Mouse (Mus musculus) heart, adult 2 months (tissue): ENCODE measurements around the gene Ankdd1a. TPM values are rescaled to one million over a fixed set of nuclear protein-coding genes. Genes with fewer than 3 reads are reported as not detected.

Experiments
- DNase-seq, 2 experiments: peaks; one replicate each; pipeline ENCODE4 v3.0.0; 2021
- H3K27ac ChIP-seq: fragments of 200-600 bp; 2 replicates; pipeline ENCODE4 v1.8.1; 2022
- H3K27me3 ChIP-seq: fragments of 200-500 bp; 2 replicates; pipeline ENCODE4 v1.6.1; 2012; ENCODE audit warnings: mild to moderate bottlenecking, low read length, inconsistent platforms, mixed read lengths; ENCODE audit not compliant: control insufficient read depth, insufficient read depth
- H3K36me3 ChIP-seq: fragments of 200-500 bp; 2 replicates; pipeline ENCODE4 v1.6.1; 2012; ENCODE audit warnings: low read length, inconsistent platforms; ENCODE audit not compliant: control insufficient read depth, insufficient read depth
- H3K4me1 ChIP-seq: fragments of 200-500 bp; 2 replicates; pipeline ENCODE4 v1.6.1; 2011; ENCODE audit warnings: low read length; ENCODE audit not compliant: control insufficient read depth, insufficient read depth
- H3K4me3 ChIP-seq: fragments of 200-600 bp; 2 replicates; pipeline ENCODE4 v1.8.1; 2022
- H3K79me2 ChIP-seq: fragments of 200-500 bp; replicated peaks from 2 replicates; pipeline ENCODE4 v1.6.1; 2012; ENCODE audit warnings: mild to moderate bottlenecking, inconsistent platforms, low read length, moderate library complexity, mixed read lengths; ENCODE audit not compliant: control insufficient read depth, insufficient read depth
- H3K9ac ChIP-seq: fragments of 200-500 bp; 2 replicates; pipeline ENCODE4 v1.6.1; 2012; ENCODE audit warnings: low read depth, mild to moderate bottlenecking, control low read depth, inconsistent platforms, low read length, mixed read lengths
- CTCF ChIP-seq: fragments of 200-600 bp; IDR thresholded peaks from 2 replicates; pipeline ENCODE4 v1.8.1; 2022; ENCODE audit warnings: antibody characterized with exemption, mild to moderate bottlenecking, moderate library complexity
- EP300 ChIP-seq: fragments of 200-500 bp; IDR thresholded peaks from 2 replicates; pipeline ENCODE4 v1.6.1; 2011; ENCODE audit warnings: low read depth, low read length, control low read depth; ENCODE audit not compliant: insufficient read depth
- POLR2A ChIP-seq: fragments of 200-500 bp; IDR thresholded peaks from 2 replicates; pipeline ENCODE4 v1.6.1; 2011; ENCODE audit warnings: mild to moderate bottlenecking, low read depth, low read length, control low read depth; ENCODE audit not compliant: insufficient read depth
- WGBS: fragments of 180-500 bp; shearing (Covaris S2); methylation state at CpG from one replicate; pipeline ENCODE4 v1.1.7; 2018; 5-methylcytosine and 5-hydroxymethylcytosine counted together
- intact Hi-C: fragments of 180-260 bp; cut with DNase I; formaldehyde crosslinking; loops from one replicate; pipeline ENCODE4 v1.15.1; 2025
- polyA plus RNA-seq: library from polyadenylated mRNA; depleted of rRNA; stranded (reverse); fragments of >200 nt; gene quantifications from 2 replicates; pipeline ENCODE4 v1.2.3, GENCODE M21; 2012
- total RNA-seq, 2 experiments: library from RNA; stranded (reverse); gene quantifications; 2 replicates each; pipeline ENCODE4 v1.2.3; 2021

Gene Ankdd1a
- total and polyA plus RNA-seq, 3 experiments = not detected

DNA sequence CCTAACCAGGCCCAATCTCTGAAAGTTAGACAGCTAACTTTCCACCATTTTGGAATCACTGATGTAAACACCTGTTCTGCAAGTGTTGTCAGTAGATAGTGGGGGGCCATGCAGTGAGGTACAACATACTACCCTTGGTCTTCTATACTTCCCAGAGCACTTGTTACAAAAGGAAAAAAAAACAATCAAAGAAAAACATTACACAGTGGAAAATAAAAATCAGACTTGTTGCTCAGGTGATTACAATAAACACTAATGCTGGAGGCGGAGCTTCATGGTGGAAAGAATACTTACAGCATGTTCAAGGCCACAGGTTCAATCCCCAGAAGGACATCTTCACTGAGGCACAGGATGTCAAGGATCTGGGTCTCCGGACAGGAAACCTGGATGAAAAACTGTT lies 32.7 kb upstream of the Ankdd1a start:
- H3K79me2 ChIP-seq = no peaks in the 10 kb centered on the region
- H3K4me1 ChIP-seq = peaks cover 28% of the 10 kb centered on the region
- H3K36me3 ChIP-seq = no peaks in the 10 kb centered on the region; the same call in 1 of the 2 replicates
- H3K4me3 ChIP-seq = no peak overlapping the region
- H3K27me3 ChIP-seq = no peaks in the 10 kb centered on the region
- no peak overlapping the region for H3K9ac ChIP-seq
- DNase-seq = no peak
- intact Hi-C loops = no loop called here
- 91% methylated on average over 2 of the region's 2 CpGs for WGBS
- TF ChIP-seq POLR2A = no peak
- TF ChIP-seq EP300 = no peak
- no peak for TF ChIP-seq CTCF
- peak overlapping the region; percentile 15 for H3K27ac ChIP-seq

DNA sequence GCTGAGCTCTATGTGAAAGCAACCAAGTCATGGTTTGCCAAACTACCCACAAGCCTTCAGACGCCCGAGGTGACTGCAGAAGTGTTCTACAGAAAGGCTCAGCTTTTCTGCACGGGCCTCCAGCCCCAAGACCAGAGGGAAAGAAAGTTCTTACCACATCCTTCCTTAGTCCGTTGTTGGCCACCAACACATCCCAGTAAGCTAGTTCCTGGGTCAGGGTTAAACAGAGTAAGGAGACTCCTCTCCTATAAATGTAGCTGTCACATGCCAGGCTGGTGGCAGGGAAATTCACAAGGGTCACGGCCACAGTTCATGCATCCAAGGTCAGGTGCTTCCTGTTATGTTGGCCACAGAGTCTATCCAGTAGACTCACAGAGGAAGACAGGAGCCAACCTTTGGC lies 32.1 kb upstream of the Ankdd1a start:
- 56% methylated on average over 5 of the region's 5 CpGs for WGBS
- H3K4me1 ChIP-seq = peaks cover 28% of the 10 kb centered on the region

DNA sequence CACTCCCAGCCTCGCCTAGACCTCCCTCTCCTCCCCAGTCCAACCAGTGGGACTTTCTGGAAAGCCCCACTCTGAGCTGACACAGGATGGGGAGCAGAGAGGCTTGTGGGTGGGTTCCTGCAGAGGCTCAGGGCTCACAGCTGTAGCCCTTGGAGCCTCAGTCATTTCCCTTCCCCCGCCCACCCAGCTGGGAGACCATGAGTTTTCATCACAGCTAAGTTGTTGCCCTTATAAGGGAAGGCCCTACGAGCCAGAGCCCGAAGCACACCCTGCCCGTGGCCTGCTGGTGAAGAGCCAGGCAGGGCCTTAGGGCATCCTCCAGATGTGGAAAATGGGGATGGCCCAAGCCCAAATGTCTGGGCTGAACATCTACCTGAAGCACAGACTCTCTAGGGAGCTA lies 31.0 kb upstream of the Ankdd1a start:
- DNase-seq = peak; percentile 80 to 89
- intact Hi-C loops = loop anchor here (2.0 kb wide), 1 partner anchor 28 kb away; no protein-coding TSS in a partner anchor
- Histone ChIP-seq H3K27me3 (no peaks in the 10 kb centered on the region), H3K79me2 (no peaks in the 10 kb centered on the region), H3K27ac (peak overlapping the region; percentile 95), H3K4me1 (peaks cover 38% of the 10 kb centered on the region), H3K36me3 (no peaks in the 10 kb centered on the region; the same call in 1 of the 2 replicates), H3K4me3 (no peak overlapping the region), H3K9ac (peak overlapping the region; percentile 41)
- TF ChIP-seq CTCF (no peak), EP300 (0 out of 2 replicates have a peak, but pooled peaks have one; percentile 59), POLR2A (peak; percentile 36; the same call in 1 of the 2 replicates)
- 25% methylated on average over 5 of the region's 5 CpGs for WGBS

More for the DNA sequence above, 32.1 kb upstream of the Ankdd1a start:
- H3K4me3 ChIP-seq = no peak overlapping the region
- no peaks in the 10 kb centered on the region for H3K79me2 ChIP-seq
- H3K27ac ChIP-seq = peak overlapping the region; percentile 95
- peak in 1 of 2 experiments; percentile 55 for DNase-seq
- no peak for TF ChIP-seq POLR2A
- no peak for TF ChIP-seq CTCF
- TF ChIP-seq EP300 = no peak
- no peak overlapping the region for H3K9ac ChIP-seq
- intact Hi-C loops = no loop called here
- H3K27me3 ChIP-seq = no peaks in the 10 kb centered on the region
- H3K36me3 ChIP-seq = no peaks in the 10 kb centered on the region; the same call in 1 of the 2 replicates

DNA sequence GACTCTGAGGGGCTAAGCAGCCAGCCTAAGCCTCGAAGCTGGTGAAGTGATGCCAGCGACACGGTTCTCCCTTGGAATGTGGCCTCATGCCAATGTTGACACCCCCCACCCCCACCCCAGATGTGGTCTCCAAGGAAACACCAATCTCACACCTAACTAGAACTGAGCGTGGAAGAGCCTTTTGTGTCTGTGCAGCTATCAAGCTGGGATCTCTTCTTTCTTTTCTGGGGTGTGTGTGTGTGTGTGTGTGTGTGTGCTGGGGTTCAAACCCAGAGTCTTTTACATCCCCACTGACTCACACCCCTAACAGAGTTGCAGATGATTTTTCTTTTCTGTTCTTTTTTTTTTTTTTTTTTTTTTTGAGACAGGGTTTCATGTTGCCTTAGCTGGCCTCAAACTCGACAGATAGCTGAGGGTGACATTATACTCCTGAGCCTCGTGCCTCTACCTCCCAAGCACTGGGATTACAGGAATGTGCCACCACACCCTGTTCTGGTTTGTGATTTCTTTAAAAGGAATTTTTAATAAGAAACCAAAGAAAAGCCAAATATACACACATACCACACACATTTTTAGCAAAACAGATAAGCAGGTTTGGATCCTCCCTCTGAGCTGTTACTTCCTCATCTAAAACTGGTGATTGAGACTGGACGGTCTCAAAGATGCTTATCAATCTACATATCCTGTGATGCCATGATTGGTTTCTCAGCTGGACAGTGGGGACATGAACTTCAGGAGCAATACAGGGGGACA lies 30.3 kb upstream of the Ankdd1a start:
- intact Hi-C loops = loop anchor here (2.0 kb wide), 1 partner anchor 29 kb away; no protein-coding TSS in a partner anchor
- no peaks in the 10 kb centered on the region for H3K79me2 ChIP-seq
- peak overlapping the region; percentile 41 for H3K9ac ChIP-seq
- peaks cover 44% of the 10 kb centered on the region for H3K4me1 ChIP-seq
- WGBS = 31% methylated on average over 7 of the region's 7 CpGs
- H3K36me3 ChIP-seq = no peaks in the 10 kb centered on the region; the same call in 1 of the 2 replicates
- H3K27me3 ChIP-seq = no peaks in the 10 kb centered on the region
- DNase-seq = no peak
- no peak for TF ChIP-seq EP300
- no peak for TF ChIP-seq CTCF
- no peak for TF ChIP-seq POLR2A
- H3K27ac ChIP-seq = peak overlapping the region; percentile 95
- no peak overlapping the region for H3K4me3 ChIP-seq

DNA sequence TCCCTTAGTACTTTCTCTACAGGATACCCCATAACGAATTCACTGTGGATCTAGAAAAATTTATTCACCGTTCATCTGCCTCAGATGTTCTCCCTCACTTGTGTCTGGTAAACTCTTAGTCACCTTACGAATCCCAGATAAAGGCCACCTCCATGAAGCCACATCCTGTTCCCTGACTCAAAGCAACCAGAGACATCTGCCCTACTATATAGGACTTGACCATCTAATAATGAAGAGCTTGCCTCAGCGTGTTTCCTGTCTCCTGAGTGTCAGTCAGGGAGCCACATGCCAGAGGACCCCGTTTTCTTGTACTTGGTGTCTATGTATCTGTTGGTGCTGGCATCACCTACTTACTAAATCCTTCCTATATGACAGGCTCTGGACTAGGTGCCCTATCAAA lies 29.6 kb upstream of the Ankdd1a start:
- no peaks in the 10 kb centered on the region for H3K79me2 ChIP-seq
- H3K9ac ChIP-seq = no peak overlapping the region
- H3K27me3 ChIP-seq = no peaks in the 10 kb centered on the region
- peaks cover 44% of the 10 kb centered on the region for H3K4me1 ChIP-seq
- H3K27ac ChIP-seq = peak overlapping the region; percentile 95
- intact Hi-C loops = loop anchor here (2.0 kb wide), 1 partner anchor 29 kb away; no protein-coding TSS in a partner anchor
- no peak for DNase-seq
- H3K4me3 ChIP-seq = no peak overlapping the region
- 62% methylated on average over 5 of the region's 5 CpGs for WGBS
- no peaks in the 10 kb centered on the region; the same call in 1 of the 2 replicates for H3K36me3 ChIP-seq
- TF ChIP-seq EP300 (no peak), POLR2A (no peak), CTCF (no peak)

DNA sequence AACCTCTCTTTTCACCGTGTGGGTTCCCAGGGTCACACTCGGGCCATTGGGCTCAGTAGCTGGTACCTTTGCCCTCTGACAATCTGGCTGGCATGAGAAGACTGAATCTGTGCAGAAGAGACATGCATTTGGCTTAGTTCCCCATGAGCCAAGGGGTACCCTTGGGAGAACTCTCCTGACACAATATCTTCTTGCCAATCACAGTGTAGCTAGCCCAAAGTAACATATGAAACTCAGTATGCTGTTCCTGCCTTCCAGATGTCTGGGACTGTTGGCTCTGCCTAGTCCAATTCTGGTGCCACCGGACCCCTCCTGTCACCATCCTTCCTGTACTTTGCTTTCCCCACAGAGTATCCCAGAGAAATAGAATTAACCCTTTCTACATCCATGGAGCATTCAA lies 29.1 kb upstream of the Ankdd1a start:
- H3K27me3 ChIP-seq = no peaks in the 10 kb centered on the region
- peaks cover 44% of the 10 kb centered on the region for H3K4me1 ChIP-seq
- no peaks in the 10 kb centered on the region for H3K79me2 ChIP-seq
- DNase-seq = no peak
- peak overlapping the region; percentile 95 for H3K27ac ChIP-seq
- no peak for TF ChIP-seq EP300
- TF ChIP-seq CTCF = no peak
- TF ChIP-seq POLR2A = no peak
- no peak overlapping the region for H3K9ac ChIP-seq
- 72% methylated on average over 3 of the region's 3 CpGs for WGBS
- H3K36me3 ChIP-seq = no peaks in the 10 kb centered on the region; the same call in 1 of the 2 replicates
- no peak overlapping the region for H3K4me3 ChIP-seq
- intact Hi-C loops = no loop called here
